Mouse (Mus musculus): ENCODE data around the gene Tmem164. TPM values are rescaled to one million over a fixed set of nuclear protein-coding genes. Genes with fewer than 3 reads are reported as not detected.

Tmem164 gene
- polyA plus RNA-seq, 1 experiment from 2014 or later = 57.0 TPM

DNA sequence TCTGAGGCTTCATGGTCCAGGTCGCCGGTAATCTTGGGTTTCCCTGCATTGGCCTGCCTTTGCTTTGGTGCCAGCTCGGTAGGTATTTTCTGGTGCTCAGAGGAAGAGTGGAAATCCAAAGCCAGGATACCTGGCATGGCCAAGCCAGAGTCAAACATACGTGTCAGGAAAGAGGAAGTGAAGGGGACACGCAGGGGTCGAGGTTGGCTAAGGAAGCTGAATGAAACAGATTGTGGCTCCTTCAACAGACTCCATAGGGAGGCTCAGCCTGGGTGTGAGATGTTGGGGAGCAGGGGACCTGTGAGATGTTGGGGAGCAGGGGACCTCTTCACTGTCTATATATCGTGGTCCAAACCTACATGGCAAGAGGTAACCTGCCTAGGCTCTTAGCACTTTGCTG, 155.2 kb downstream of the Tmem164 start:
- Histone ChIP-seq H3K27me3 (replicated peaks) (no peaks in the 10 kb centered on the region), H3K36me3 (no peaks in the 10 kb centered on the region; the same call in 1 of the 2 replicates), H3K4me3 (no peak overlapping the region), H3K4me2 (replicated peaks) (no peak overlapping the region), H3K9me3 (no peaks in the 10 kb centered on the region), H3K9ac (no peak overlapping the region), H3K4me1 (no peaks in the 10 kb centered on the region), H3K27ac (no peak overlapping the region)
- WGBS = 97% methylated on average over 7 of the region's 7 CpGs
- ATAC-seq (ENCODE audit: low FRiP score, low read depth) = no peak

DNA sequence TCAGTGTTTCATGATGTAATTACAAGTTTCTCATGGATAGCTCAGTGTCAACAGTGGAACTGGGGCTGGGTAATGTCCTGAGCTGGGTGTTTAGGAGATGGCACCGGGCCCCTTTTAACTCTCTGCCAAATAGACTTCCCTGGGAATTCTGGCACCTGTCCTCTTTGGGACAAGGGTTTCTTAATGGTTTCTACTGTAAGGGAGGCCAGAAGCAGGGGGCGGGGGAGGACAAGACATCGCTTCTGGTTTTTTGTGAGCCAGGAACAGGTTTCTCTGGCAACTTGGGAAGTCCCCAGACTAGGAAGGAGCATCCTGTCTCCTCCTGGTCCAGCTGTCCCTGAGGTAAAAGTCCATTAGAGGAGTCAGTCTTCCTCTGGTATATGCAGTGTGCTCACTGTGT, 156.1 kb downstream of the Tmem164 start:
- no peak overlapping the region for H3K9ac ChIP-seq
- WGBS = 92% methylated on average over 3 of the region's 3 CpGs
- no peak overlapping the region for H3K4me2 ChIP-seq (replicated peaks)
- no peaks in the 10 kb centered on the region for H3K4me1 ChIP-seq
- no peaks in the 10 kb centered on the region; the same call in 1 of the 2 replicates for H3K36me3 ChIP-seq
- no peak overlapping the region for H3K27ac ChIP-seq
- H3K9me3 ChIP-seq = no peaks in the 10 kb centered on the region
- ATAC-seq (ENCODE audit: low FRiP score, low read depth) = no peak
- H3K4me3 ChIP-seq = no peak overlapping the region
- no peaks in the 10 kb centered on the region for H3K27me3 ChIP-seq (replicated peaks)

GRCm38 (mm10) chrX:142838841-142839240, 157.6 kb downstream of the Tmem164 start:
- no peak for ATAC-seq (ENCODE audit: low FRiP score, low read depth)
- Histone ChIP-seq H3K9ac (no peak overlapping the region), H3K4me3 (no peak overlapping the region), H3K4me2 (replicated peaks) (no peak overlapping the region), H3K4me1 (no peaks in the 10 kb centered on the region), H3K9me3 (no peaks in the 10 kb centered on the region), H3K27ac (no peak overlapping the region), H3K27me3 (replicated peaks) (no peaks in the 10 kb centered on the region), H3K36me3 (no peaks in the 10 kb centered on the region; the same call in 1 of the 2 replicates)
- 80% methylated on average over 2 of the region's 2 CpGs for WGBS

- Histone ChIP-seq H3K4me3 (no peak overlapping the region), H3K27ac (no peak overlapping the region), H3K4me2 (replicated peaks) (no peak overlapping the region), H3K9me3 (no peaks in the 10 kb centered on the region), H3K36me3 (no peaks in the 10 kb centered on the region; the same call in 1 of the 2 replicates), H3K27me3 (replicated peaks) (no peaks in the 10 kb centered on the region), H3K4me1 (no peaks in the 10 kb centered on the region), H3K9ac (no peak overlapping the region)
- 88% methylated on average over 7 of the region's 7 CpGs for WGBS
- ATAC-seq (ENCODE audit: low FRiP score, low read depth) = no peak
These were observed 158.2 kb downstream of the Tmem164 start for GRCm38 (mm10) chrX:142839411-142839810.

- H3K27me3 ChIP-seq (replicated peaks) = no peaks in the 10 kb centered on the region
- H3K27ac ChIP-seq = no peak overlapping the region
- no peak for ATAC-seq (ENCODE audit: low FRiP score, low read depth)
- H3K4me2 ChIP-seq (replicated peaks) = no peak overlapping the region
- WGBS = 84% methylated on average over 4 of the region's 4 CpGs
- H3K9me3 ChIP-seq = no peaks in the 10 kb centered on the region
- no peaks in the 10 kb centered on the region for H3K36me3 ChIP-seq
- H3K4me3 ChIP-seq = no peak overlapping the region
- no peaks in the 10 kb centered on the region for H3K4me1 ChIP-seq
- H3K9ac ChIP-seq = no peak overlapping the region
These were observed 160.7 kb downstream of the Tmem164 start for GRCm38 (mm10) chrX:142841916-142842315.

- Histone ChIP-seq H3K4me1 (no peaks in the 10 kb centered on the region), H3K9me3 (no peaks in the 10 kb centered on the region), H3K9ac (no peak overlapping the region), H3K4me3 (no peak overlapping the region), H3K36me3 (no peaks in the 10 kb centered on the region), H3K27ac (no peak overlapping the region), H3K27me3 (replicated peaks) (no peaks in the 10 kb centered on the region), H3K4me2 (replicated peaks) (no peak overlapping the region)
- WGBS = 86% methylated on average over 6 of the region's 6 CpGs
- no peak for ATAC-seq (ENCODE audit: low FRiP score, low read depth)
These were observed 165.1 kb downstream of the Tmem164 start for GRCm38 (mm10) chrX:142846266-142846665.

DNA sequence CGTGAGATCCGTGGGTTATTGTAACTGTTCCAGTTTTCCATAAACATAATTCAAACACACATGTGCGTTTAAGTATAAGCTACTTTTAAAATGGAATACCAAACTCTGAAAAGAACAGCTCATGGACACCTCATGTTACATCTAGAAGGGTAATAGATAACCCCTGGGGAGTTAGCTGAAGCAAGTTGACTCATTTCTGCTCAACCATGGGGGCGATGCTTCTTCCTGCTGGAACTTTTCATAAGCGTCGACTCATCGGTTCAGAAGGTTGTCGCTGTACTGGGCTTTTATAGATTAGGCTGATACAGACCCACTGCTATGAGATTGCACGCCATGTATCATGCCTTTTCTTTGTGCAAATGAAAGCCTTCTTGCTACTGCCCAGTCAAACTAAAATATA, 166.8 kb downstream of the Tmem164 start:
- Histone ChIP-seq H3K9ac (no peak overlapping the region), H3K4me1 (no peaks in the 10 kb centered on the region), H3K27me3 (replicated peaks) (no peaks in the 10 kb centered on the region), H3K36me3 (no peaks in the 10 kb centered on the region), H3K4me2 (replicated peaks) (no peak overlapping the region), H3K9me3 (no peaks in the 10 kb centered on the region), H3K27ac (no peak overlapping the region), H3K4me3 (no peak overlapping the region)
- 95% methylated on average over 9 of the region's 9 CpGs for WGBS
- no peak for ATAC-seq (ENCODE audit: low FRiP score, low read depth)

DNA sequence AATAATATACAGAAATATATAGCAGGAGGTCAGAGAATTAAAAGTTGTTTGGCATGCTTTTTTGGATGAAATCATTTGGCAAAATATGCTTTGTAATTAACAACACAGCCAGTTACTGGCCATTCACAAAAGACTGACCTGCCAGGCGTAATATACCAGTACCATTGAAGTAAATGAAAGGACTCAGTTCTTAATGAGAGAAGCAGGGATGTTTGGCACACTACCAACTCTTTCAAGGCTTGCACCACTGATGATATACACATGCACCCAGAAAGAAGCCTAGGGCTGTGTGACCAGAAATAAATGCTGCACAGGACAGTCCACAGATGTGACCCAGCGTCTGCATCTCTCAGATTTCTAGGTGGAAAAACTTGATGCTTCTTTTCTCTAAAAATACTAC, 188.6 kb downstream of the Tmem164 start:
- Histone ChIP-seq H3K4me3 (no peak overlapping the region), H3K36me3 (no peaks in the 10 kb centered on the region), H3K27ac (no peak overlapping the region), H3K9me3 (no peaks in the 10 kb centered on the region), H3K4me2 (replicated peaks) (no peak overlapping the region), H3K27me3 (replicated peaks) (no peaks in the 10 kb centered on the region), H3K4me1 (no peaks in the 10 kb centered on the region), H3K9ac (no peak overlapping the region)
- no peak for ATAC-seq (ENCODE audit: low FRiP score, low read depth)
- WGBS = 75% methylated on average over 2 of the region's 2 CpGs

GRCm38 (mm10) chrX:142882255-142882654, 201.0 kb downstream of the Tmem164 start:
- Histone ChIP-seq H3K27ac (no peak overlapping the region), H3K36me3 (no peaks in the 10 kb centered on the region), H3K27me3 (replicated peaks) (no peaks in the 10 kb centered on the region), H3K4me2 (replicated peaks) (no peak overlapping the region), H3K9me3 (no peaks in the 10 kb centered on the region), H3K4me3 (no peak overlapping the region), H3K9ac (no peak overlapping the region), H3K4me1 (no peaks in the 10 kb centered on the region)
- no peak for ATAC-seq (ENCODE audit: low FRiP score, low read depth)
- 91% methylated on average over 5 of the region's 5 CpGs for WGBS

DNA sequence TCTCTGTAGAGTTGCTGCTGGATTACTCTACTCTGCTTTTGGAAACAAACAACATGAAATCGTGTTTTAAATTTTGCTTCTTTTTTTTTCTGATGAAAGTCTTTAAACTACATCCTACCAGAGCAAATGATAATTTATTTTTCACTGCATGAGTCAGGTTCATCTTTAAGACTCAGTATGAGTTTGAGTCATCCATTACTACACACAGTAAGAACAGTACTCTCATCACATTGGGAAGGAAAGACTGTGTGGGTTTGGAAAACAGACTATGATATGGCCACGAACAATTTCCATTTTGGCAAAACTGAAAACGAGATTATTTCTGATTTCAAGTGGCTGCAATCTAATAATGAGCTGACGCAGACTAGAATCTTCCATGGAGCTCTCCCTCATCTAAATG, 202.4 kb downstream of the Tmem164 start:
- 89% methylated on average over 4 of the region's 4 CpGs for WGBS
- H3K9me3 ChIP-seq = no peaks in the 10 kb centered on the region
- H3K27me3 ChIP-seq (replicated peaks) = no peaks in the 10 kb centered on the region
- H3K4me1 ChIP-seq = no peaks in the 10 kb centered on the region
- no peak overlapping the region for H3K4me3 ChIP-seq
- ATAC-seq (ENCODE audit: low FRiP score, low read depth) = no peak
- no peak overlapping the region for H3K27ac ChIP-seq
- no peak overlapping the region for H3K4me2 ChIP-seq (replicated peaks)
- no peak overlapping the region for H3K9ac ChIP-seq
- no peaks in the 10 kb centered on the region for H3K36me3 ChIP-seq

GRCm38 (mm10) chrX:142885962-142886361, 204.8 kb downstream of the Tmem164 start:
- H3K9ac ChIP-seq = no peak overlapping the region
- no peaks in the 10 kb centered on the region for H3K36me3 ChIP-seq
- no peak overlapping the region for H3K4me2 ChIP-seq (replicated peaks)
- H3K27ac ChIP-seq = no peak overlapping the region
- no peaks in the 10 kb centered on the region for H3K27me3 ChIP-seq (replicated peaks)
- no peaks in the 10 kb centered on the region for H3K4me1 ChIP-seq
- WGBS = 92% methylated on average over 7 of the region's 7 CpGs
- H3K4me3 ChIP-seq = no peak overlapping the region
- H3K9me3 ChIP-seq = no peaks in the 10 kb centered on the region
- no peak for ATAC-seq (ENCODE audit: low FRiP score, low read depth)

Data from neural tube, embryonic 12.5 days (tissue).